Mouse (Mus musculus): ENCODE measurements around the gene Olfr555. TPM values are rescaled to one million over a fixed set of nuclear protein-coding genes. Genes with fewer than 3 reads are reported as not detected.
"Not testable (repeated sequence)": the region's sequence is repeated elsewhere in the genome, so short reads cannot be mapped to it uniquely, and the experiment has no call there.

Olfr555 gene
- polyA plus RNA-seq (2015; fragmentation: Nextera tagmentation; extraction: Ambion mirVana): not detected in 2 replicates

DNA sequence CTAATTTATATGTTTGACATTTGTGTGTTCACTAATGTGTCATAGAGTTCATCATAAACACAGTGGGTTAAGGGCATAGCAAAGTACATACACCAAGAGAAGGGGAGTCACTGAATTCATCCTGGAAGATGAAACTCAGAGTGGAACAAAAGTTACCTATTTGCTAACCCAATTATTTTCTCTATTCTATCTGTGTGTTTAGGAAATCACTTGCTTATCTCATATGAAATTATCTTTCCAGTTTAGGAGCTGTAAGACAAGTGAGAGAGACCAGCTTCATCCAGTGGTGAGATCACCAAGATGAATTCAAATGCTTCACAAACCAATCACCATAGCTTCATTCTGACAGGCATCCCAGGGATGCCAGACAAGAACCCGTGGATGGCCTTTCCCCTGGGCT lies at the start of gene Olfr555:
Gene Olfr555, plus strand, starts transcription at position 301 of the 400 bp plus-strand sequence.
- no peak for DNase-seq
- 39% methylated on average over 1 of the region's 1 CpGs for WGBS (ENCODE audit: insufficient replicate concordance)
- no peak within 1 kb of the TSS for H3K9ac ChIP-seq

DNA sequence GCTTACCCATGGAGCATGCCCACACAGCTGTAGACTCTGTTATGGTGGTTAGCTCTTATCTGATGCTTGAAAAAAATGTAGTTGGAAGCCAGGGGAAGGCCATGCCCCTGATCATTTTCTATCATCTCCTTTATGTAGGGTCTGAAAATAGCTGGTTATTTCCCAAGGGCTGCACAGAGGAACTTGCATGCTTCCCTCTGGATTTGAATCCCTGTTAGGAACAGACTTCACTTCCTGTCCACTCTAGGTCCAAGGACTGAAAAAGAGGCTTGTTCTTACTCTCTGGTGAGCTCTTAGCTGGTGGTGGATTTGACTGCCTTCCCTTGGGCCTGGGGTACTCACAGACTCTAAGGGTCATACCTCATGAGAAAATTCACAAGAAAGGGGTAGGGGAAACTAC lies 40.5 kb upstream of the Olfr555 start, which contains the start of gene Olfr553:
Gene Olfr553, minus strand, starts transcription at position 101 of the 400 bp plus-strand sequence.
- DNase-seq: no peak
- H3K36me3 ChIP-seq: no peaks in the 10 kb centered on the region

More for the DNA sequence above, at the start of gene Olfr555:
- H3K27me3 ChIP-seq: no peaks in the 10 kb centered on the region
- no peaks in the 10 kb centered on the region for H3K36me3 ChIP-seq
- no peak within 1 kb of the TSS for H3K4me3 ChIP-seq (replicated peaks)
- H3K4me2 ChIP-seq: no peak within 1 kb of the TSS
- ATAC-seq (ENCODE audit: low read depth): no peak
- H3K27ac ChIP-seq: no peak within 1 kb of the TSS
- no peaks in the 10 kb centered on the region for H3K9me3 ChIP-seq (replicated peaks)
- no peaks in the 10 kb centered on the region for H3K4me1 ChIP-seq (replicated peaks)

DNA sequence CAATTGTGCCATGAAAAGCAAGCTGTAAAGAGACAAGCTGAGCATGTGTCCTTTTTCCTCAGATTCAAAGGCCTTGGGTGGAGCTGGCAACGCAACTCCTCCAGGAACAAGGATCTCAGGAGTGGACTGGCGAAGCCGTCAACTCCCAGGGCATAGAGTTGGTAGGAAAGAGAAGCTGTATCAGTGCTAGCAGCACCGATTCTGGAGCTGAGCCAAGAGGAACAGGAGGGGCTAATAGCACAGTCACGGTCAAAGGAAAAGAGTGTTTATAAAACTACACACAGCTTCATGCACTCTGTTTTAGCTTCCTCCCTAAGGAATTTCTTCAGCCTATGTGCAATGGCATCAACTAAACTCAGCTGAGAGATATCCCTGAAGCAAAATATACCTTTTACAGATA lies 39.0 kb upstream of the Olfr555 start:
- DNase-seq: no peak
- 56% methylated on average over 5 of the region's 5 CpGs for WGBS (ENCODE audit: insufficient replicate concordance)
- no peak overlapping the region for H3K27ac ChIP-seq
- no peaks in the 10 kb centered on the region for H3K4me1 ChIP-seq (replicated peaks)
- no peaks in the 10 kb centered on the region for H3K36me3 ChIP-seq
- H3K9ac ChIP-seq: no peak overlapping the region
- no peak for ATAC-seq (ENCODE audit: low read depth)
- H3K4me2 ChIP-seq: no peak overlapping the region
- H3K9me3 ChIP-seq (replicated peaks): no peaks in the 10 kb centered on the region
- no peaks in the 10 kb centered on the region for H3K27me3 ChIP-seq
- no peak overlapping the region for H3K4me3 ChIP-seq (replicated peaks)

More for the DNA sequence above, 40.5 kb upstream of the Olfr555 start, which contains the start of gene Olfr553:
- Histone ChIP-seq H3K9me3 (replicated peaks) (no peaks in the 10 kb centered on the region), H3K9ac (no peak within 1 kb of the TSS), H3K27ac (no peak within 1 kb of the TSS), H3K4me1 (replicated peaks) (no peaks in the 10 kb centered on the region), H3K4me3 (replicated peaks) (no peak within 1 kb of the TSS), H3K27me3 (no peaks in the 10 kb centered on the region), H3K4me2 (no peak within 1 kb of the TSS)
- ATAC-seq (ENCODE audit: low read depth): no peak

- H3K9ac ChIP-seq; DNase-seq; H3K4me1 ChIP-seq (replicated peaks); H3K27ac ChIP-seq; ATAC-seq (ENCODE audit: low read depth); H3K9me3 ChIP-seq (replicated peaks); H3K4me2 ChIP-seq; H3K4me3 ChIP-seq (replicated peaks); H3K27me3 ChIP-seq; H3K36me3 ChIP-seq: not testable (repeated sequence)
- WGBS (ENCODE audit: insufficient replicate concordance): 68% methylated on average over 19 of the region's 19 CpGs
Observed at GRCm38 (mm10) chr7:102620368-102620767, 38.3 kb upstream of the Olfr555 start.

DNA sequence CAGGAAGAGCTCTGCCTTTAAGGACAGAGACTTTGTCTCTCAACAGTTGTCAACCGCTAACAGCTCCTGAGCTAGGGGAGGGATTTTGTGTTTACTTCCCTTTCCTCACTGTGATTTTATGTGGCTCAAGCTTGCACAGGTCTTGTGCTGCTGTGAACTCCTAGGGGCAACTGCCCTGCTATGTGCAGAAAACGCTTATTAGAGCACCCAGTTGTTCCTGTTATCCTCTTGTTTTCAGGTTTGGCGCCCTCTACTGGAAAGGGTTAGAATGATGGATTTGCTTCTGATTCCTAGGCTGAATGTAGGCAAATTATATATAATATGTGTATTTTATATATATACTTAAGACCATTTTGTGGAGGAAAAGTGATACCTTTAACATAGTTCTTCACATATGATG lies 22.0 kb upstream of the Olfr555 start:
- H3K4me2 ChIP-seq: no peak overlapping the region
- H3K4me1 ChIP-seq (replicated peaks): no peaks in the 10 kb centered on the region
- 20% methylated on average over 3 of the region's 3 CpGs for WGBS (ENCODE audit: insufficient replicate concordance)
- no peak overlapping the region for H3K9ac ChIP-seq
- ATAC-seq (ENCODE audit: low read depth) (no peak), DNase-seq (no peak)
- H3K27ac ChIP-seq: no peak overlapping the region
- H3K4me3 ChIP-seq (replicated peaks): no peak overlapping the region
- no peaks in the 10 kb centered on the region for H3K36me3 ChIP-seq
- H3K27me3 ChIP-seq: no peaks in the 10 kb centered on the region
- H3K9me3 ChIP-seq (replicated peaks): no peaks in the 10 kb centered on the region

- no peaks in the 10 kb centered on the region for H3K9me3 ChIP-seq (replicated peaks)
- no peaks in the 10 kb centered on the region for H3K27me3 ChIP-seq
- no peak within 1 kb of the TSS for H3K27ac ChIP-seq
- H3K4me2 ChIP-seq: no peak within 1 kb of the TSS
- DNase-seq (no peak), ATAC-seq (ENCODE audit: low read depth) (no peak)
- H3K9ac ChIP-seq: no peak within 1 kb of the TSS
- no peaks in the 10 kb centered on the region for H3K4me1 ChIP-seq (replicated peaks)
- H3K36me3 ChIP-seq: no peaks in the 10 kb centered on the region
- H3K4me3 ChIP-seq (replicated peaks): no peak within 1 kb of the TSS
- WGBS (ENCODE audit: insufficient replicate concordance): 48% methylated on average over 1 of the region's 1 CpGs
Observed at GRCm38 (mm10) chr7:102638132-102638531, 20.5 kb upstream of the Olfr555 start, which contains the start of gene Olfr554. Gene Olfr554 (plus strand): TSS chr7:102638432.

DNA sequence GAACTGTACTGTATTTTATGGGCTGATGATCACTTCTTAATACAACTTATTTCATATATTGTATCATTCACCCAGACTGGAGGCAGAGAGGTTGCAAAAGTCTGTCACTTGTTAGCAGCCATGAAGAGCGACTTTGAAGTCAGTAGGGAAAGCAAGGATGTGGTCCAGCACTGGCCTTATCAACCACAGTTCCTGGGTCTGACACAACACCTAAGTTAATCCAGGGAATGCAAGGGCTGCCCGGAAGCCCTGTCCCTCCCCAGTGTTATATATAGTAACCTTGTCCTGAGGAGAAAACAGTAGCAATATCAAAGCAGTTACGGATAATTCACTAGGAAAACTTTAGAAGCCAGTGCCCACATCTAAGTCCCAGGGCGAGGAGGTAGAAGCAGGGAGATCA lies 13.7 kb upstream of the Olfr555 start:
- H3K4me1 ChIP-seq (replicated peaks); H3K9ac ChIP-seq; H3K27me3 ChIP-seq; H3K4me3 ChIP-seq (replicated peaks); H3K36me3 ChIP-seq; H3K9me3 ChIP-seq (replicated peaks); DNase-seq; ATAC-seq (ENCODE audit: low read depth); H3K4me2 ChIP-seq; H3K27ac ChIP-seq: not testable (repeated sequence)
- WGBS (ENCODE audit: insufficient replicate concordance): 63% methylated on average over 3 of the region's 4 CpGs

GRCm38 (mm10) chr7:102664599-102664998 lies 6.0 kb downstream of the Olfr555 start, which contains the start of gene Olfr556:
Gene Olfr556 (plus strand): TSS chr7:102664899.
- H3K4me3 ChIP-seq (replicated peaks): no peak within 1 kb of the TSS
- no peak within 1 kb of the TSS for H3K9ac ChIP-seq
- H3K27ac ChIP-seq: no peak within 1 kb of the TSS
- no peaks in the 10 kb centered on the region for H3K27me3 ChIP-seq
- WGBS (ENCODE audit: insufficient replicate concordance): 52% methylated on average over 3 of the region's 3 CpGs
- H3K36me3 ChIP-seq: no peaks in the 10 kb centered on the region
- ATAC-seq (ENCODE audit: low read depth) (no peak), DNase-seq (no peak)
- no peaks in the 10 kb centered on the region for H3K4me1 ChIP-seq (replicated peaks)
- no peaks in the 10 kb centered on the region for H3K9me3 ChIP-seq (replicated peaks)
- H3K4me2 ChIP-seq: no peak within 1 kb of the TSS

- WGBS (ENCODE audit: insufficient replicate concordance): 18% methylated on average over 2 of the region's 2 CpGs
- H3K4me1 ChIP-seq (replicated peaks): no peaks in the 10 kb centered on the region
- H3K27me3 ChIP-seq: no peaks in the 10 kb centered on the region
Observed at GRCm38 (mm10) chr7:102665378-102665777, 6.8 kb downstream of the Olfr555 start.

GRCm38 (mm10) chr7:102676225-102676624 lies 17.6 kb downstream of the Olfr555 start:
- no peak overlapping the region for H3K4me2 ChIP-seq
- DNase-seq: no peak
- no peaks in the 10 kb centered on the region for H3K4me1 ChIP-seq (replicated peaks)
- WGBS (ENCODE audit: insufficient replicate concordance): 58% methylated on average over 2 of the region's 2 CpGs
- no peaks in the 10 kb centered on the region for H3K27me3 ChIP-seq
- H3K9me3 ChIP-seq (replicated peaks): no peaks in the 10 kb centered on the region
- no peak for ATAC-seq (ENCODE audit: low read depth)
- no peak overlapping the region for H3K9ac ChIP-seq
- H3K36me3 ChIP-seq: no peaks in the 10 kb centered on the region
- no peak overlapping the region for H3K4me3 ChIP-seq (replicated peaks)
- H3K27ac ChIP-seq: no peak overlapping the region

More at GRCm38 (mm10) chr7:102665378-102665777, 6.8 kb downstream of the Olfr555 start:
- Histone ChIP-seq H3K9me3 (replicated peaks) (no peaks in the 10 kb centered on the region), H3K4me3 (replicated peaks) (no peak overlapping the region), H3K4me2 (no peak overlapping the region), H3K27ac (no peak overlapping the region), H3K36me3 (no peaks in the 10 kb centered on the region), H3K9ac (no peak overlapping the region)
- DNase-seq (no peak), ATAC-seq (ENCODE audit: low read depth) (no peak)

DNA sequence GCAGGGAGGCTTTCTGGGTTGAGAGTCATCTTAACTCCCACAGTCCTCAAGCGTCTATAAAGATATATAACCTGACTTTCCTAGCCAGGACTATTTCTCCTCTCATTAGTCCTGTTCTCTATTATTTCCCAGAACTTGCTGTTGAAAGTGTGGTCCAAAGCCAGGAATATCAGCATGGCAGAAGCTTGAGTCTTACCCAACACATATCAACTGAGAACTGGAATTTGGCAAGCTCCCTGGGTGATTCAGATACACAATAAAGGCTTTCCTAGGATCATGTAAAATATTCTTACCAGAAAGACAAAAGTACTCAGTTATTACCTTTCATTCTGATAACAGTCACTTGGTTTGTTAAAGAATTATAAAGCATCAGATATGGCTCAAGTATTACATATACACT lies 23.3 kb downstream of the Olfr555 start:
- WGBS (ENCODE audit: insufficient replicate concordance): 73% methylated on average over 1 of the region's 1 CpGs
- Histone ChIP-seq H3K4me3 (replicated peaks) (no peak overlapping the region), H3K27ac (no peak overlapping the region), H3K9me3 (replicated peaks) (no peaks in the 10 kb centered on the region), H3K4me2 (no peak overlapping the region), H3K27me3 (no peaks in the 10 kb centered on the region), H3K4me1 (replicated peaks) (no peaks in the 10 kb centered on the region), H3K9ac (no peak overlapping the region), H3K36me3 (no peaks in the 10 kb centered on the region)
- DNase-seq: no peak
- no peak for ATAC-seq (ENCODE audit: low read depth)

DNA sequence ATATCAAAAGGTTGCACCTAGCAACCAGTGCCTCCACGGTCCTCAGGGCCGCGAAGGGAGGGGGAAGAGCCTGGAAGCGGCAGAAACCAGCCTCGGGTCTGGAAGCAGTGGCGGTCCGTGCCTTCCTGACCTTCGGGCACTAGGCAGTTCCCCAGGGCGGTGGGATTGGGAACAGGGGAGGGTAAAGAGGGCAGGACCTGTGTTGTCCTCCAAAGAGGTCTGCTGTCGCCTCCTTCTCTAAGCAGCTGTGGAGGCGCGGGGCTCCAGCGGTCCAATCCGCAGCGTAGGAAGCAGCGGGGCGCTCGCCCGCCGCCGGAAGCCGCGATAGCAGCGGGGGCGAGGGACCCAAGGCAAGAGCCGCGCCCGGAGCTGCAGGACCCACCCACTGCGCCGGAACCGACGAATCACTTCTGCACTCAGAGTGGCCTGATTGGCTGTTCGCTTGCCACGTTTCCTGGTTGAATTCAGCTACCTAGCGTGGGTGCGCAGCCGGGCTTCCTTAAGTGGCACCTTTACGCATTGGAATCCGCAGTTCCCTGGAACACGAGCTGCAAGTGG lies 28.4 kb downstream of the Olfr555 start, which contains the start of gene Trim68:
Gene Trim68, minus strand, starts transcription at position 384 of the 558 bp plus-strand sequence.
- Histone ChIP-seq H3K4me2 (peak within 1 kb of the TSS; percentile 72), H3K9me3 (replicated peaks) (no peaks in the 10 kb centered on the region), H3K27ac (no peak within 1 kb of the TSS), H3K27me3 (no peaks in the 10 kb centered on the region), H3K4me3 (replicated peaks) (peak within 1 kb of the TSS; percentile 59), H3K9ac (peak within 1 kb of the TSS; percentile 61), H3K36me3 (no peaks in the 10 kb centered on the region), H3K4me1 (replicated peaks) (0 out of 2 replicates have a peak, but pooled peaks cover 5% of the 10 kb centered on the region)
- DNase-seq (peak; percentile 78), ATAC-seq (ENCODE audit: low read depth) (peak; percentile 99)
- 2% methylated on average over 40 of the region's 40 CpGs for WGBS (ENCODE audit: insufficient replicate concordance)
